Mouse (Mus musculus): Measurements from ENCODE around the gene Rnd3.

DNA sequence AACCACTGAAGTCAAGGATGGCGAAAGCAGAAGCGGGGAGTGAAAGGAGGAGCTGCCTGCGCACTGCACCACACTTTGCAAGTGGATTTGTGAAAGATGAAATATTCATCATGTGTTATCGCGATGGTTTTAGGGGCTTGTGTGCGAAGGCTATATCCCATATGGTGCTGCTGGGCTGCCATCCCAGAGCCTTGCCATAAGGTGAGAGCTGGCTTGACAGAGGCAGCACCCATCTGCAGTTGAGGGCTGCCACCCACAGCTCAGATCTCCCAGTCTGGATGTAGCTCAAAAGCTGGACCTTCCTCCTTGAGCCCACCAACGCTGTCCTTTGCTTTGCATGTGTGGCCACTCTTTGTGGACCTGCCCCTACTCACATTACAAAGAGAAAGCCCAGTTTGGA lies 58.2 kb downstream of the Rnd3 start:
- no peak for TF ChIP-seq GATA1 (IDR thresholded peaks at IDR 0.05; ENCODE audit: low read length)
- TF ChIP-seq TAL1 (IDR thresholded peaks at IDR 0.05; ENCODE audit: low read length) = no peak

Data from erythroblast, embryonic 14.5 days (primary cell).